ENCODE assay signal across 22 mouse cellular contexts in the genomic region with DNA sequence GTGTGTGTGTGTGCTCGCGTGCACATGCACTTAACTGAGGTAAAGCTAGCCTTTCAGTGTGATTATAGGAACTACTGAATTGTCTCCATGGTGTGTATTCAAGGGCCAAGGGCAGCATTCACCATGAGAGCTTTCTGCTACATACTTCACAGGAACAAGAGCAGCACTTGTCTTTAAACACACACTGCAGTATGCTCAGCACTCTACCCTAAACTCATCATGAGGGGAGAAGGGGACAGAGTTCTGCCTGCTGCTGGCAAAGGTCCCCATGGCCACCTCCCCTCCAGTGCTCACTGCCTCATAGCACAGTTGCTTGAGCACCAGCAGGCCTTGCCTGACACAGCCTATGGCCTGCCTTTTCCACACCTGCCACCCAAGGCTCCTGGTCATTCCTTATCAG.
DNase-seq lines count a peak whose midpoint lies in the region; ATAC-seq and TF ChIP-seq lines count a peak whose summit lies in the region.
"Had no signal": no experiment of that assay in that cellular context is flagged by ENCODE, and none has a peak within 500 bp of the region (broad histone marks: within the 10 kb centered on the region; RNA-seq: fewer than 3 reads in every experiment).

No protein-coding gene starts in this region.

- no peak for DNase-seq in heart, postnatal 4 days
- no peak for DNase-seq in kidney, postnatal 14 days
- peak; percentile 49 for DNase-seq in lung, adult 2 months
- DNase-seq in lung, postnatal 36 days = peak; percentile 43
- no peak for DNase-seq in adrenal gland, adult 8-10 months
- DNase-seq: cerebellum, adult 18-20 months; cerebellum, postnatal 25 days; forebrain, postnatal 0 days; gastrocnemius, postnatal 36 days; kidney, adult 11 months; kidney, postnatal 4 days; liver, embryonic 13.5 days; thymus, adult 18-20 months; thymus, postnatal 4 days had no signal

- no peaks in the 10 kb centered on the region for H3K9me3 ChIP-seq in heart, embryonic 12.5 days (replicated peaks)
- H3K9me3 ChIP-seq in kidney, embryonic 15.5 days (replicated peaks) = no peaks in the 10 kb centered on the region
- H3K9me3 ChIP-seq: forebrain, embryonic 10.5 days; hindbrain, embryonic 10.5 days; liver, embryonic 13.5 days; midbrain, embryonic 12.5 days; neural tube, embryonic 12.5 days had no signal

- ATAC-seq in heart, embryonic 12.5 days (ENCODE audit: insufficient number of reproducible peaks, low FRiP score) = no peak
- ATAC-seq in kidney, embryonic 15.5 days (replicated peaks; ENCODE audit: low FRiP score) = no peak
- ATAC-seq: forebrain, postnatal 0 days; hindbrain, postnatal 0 days had no signal

- WGBS in heart, embryonic 12.5 days = 95% methylated on average over 2 of the region's 2 CpGs
- 96% methylated on average over 2 of the region's 2 CpGs for WGBS in kidney, embryonic 15.5 days
- 70% methylated on average over 2 of the region's 2 CpGs for WGBS in lung, adult 2 months

- H3K4me1 ChIP-seq in heart, embryonic 12.5 days (replicated peaks) = peaks cover 43% of the 10 kb centered on the region
- H3K4me1 ChIP-seq in kidney, embryonic 15.5 days = peaks cover 36% of the 10 kb centered on the region
- peaks cover 3% of the 10 kb centered on the region; the same call in 1 of the 2 replicates for H3K4me1 ChIP-seq in lung, adult 2 months (ENCODE audit: control insufficient read depth, insufficient read depth, low read length)
- H3K4me1 ChIP-seq: liver, embryonic 13.5 days; midbrain, embryonic 12.5 days; neural tube, embryonic 12.5 days had no signal

- H3K27me3 ChIP-seq in heart, embryonic 12.5 days (replicated peaks) = no peaks in the 10 kb centered on the region
- no peaks in the 10 kb centered on the region for H3K27me3 ChIP-seq in kidney, embryonic 15.5 days
- H3K27me3 ChIP-seq: CH12.LX; liver, embryonic 13.5 days; midbrain, embryonic 12.5 days; neural tube, embryonic 12.5 days had no signal

- no peak overlapping the region for H3K4me2 ChIP-seq in heart, embryonic 12.5 days
- H3K4me2 ChIP-seq in kidney, embryonic 15.5 days = no peak overlapping the region
- H3K4me2 ChIP-seq: liver, embryonic 13.5 days; midbrain, embryonic 12.5 days; neural tube, embryonic 12.5 days had no signal

- H3K27ac ChIP-seq in heart, embryonic 12.5 days (ENCODE audit: poor library complexity, severe bottlenecking) = peak overlapping the region; percentile 61
- H3K27ac ChIP-seq in kidney, embryonic 15.5 days = peak overlapping the region; percentile 61
- H3K27ac ChIP-seq: hindbrain, embryonic 10.5 days; hindbrain, postnatal 0 days; liver, embryonic 13.5 days; midbrain, embryonic 12.5 days; neural tube, embryonic 12.5 days had no signal

- H3K4me3 ChIP-seq in heart, embryonic 12.5 days = no peak overlapping the region
- H3K4me3 ChIP-seq in kidney, embryonic 15.5 days (replicated peaks) = no peak overlapping the region
- no peak overlapping the region for H3K4me3 ChIP-seq in lung, adult 2 months (replicated peaks; ENCODE audit: extremely low read depth, low read depth, low read length)
- H3K4me3 ChIP-seq: forebrain, embryonic 10.5 days; hindbrain, embryonic 10.5 days; liver, embryonic 13.5 days; midbrain, embryonic 12.5 days; neural tube, embryonic 12.5 days had no signal

- no peaks in the 10 kb centered on the region for H3K36me3 ChIP-seq in heart, embryonic 12.5 days
- H3K36me3 ChIP-seq in kidney, embryonic 15.5 days = no peaks in the 10 kb centered on the region
- H3K36me3 ChIP-seq: forebrain, embryonic 10.5 days; hindbrain, embryonic 10.5 days; liver, embryonic 13.5 days; midbrain, embryonic 12.5 days; neural tube, embryonic 12.5 days had no signal

- TF ChIP-seq POLR2A in lung, adult 2 months (IDR thresholded peaks at IDR 0.05; ENCODE audit: borderline replicate concordance, extremely low read depth, low read depth, low read length) = no peak

- no peak overlapping the region for H3K9ac ChIP-seq in heart, embryonic 12.5 days
- no peak overlapping the region for H3K9ac ChIP-seq in kidney, embryonic 15.5 days
- H3K9ac ChIP-seq: forebrain, postnatal 0 days; liver, embryonic 13.5 days; midbrain, embryonic 12.5 days; neural tube, embryonic 12.5 days had no signal

- TF ChIP-seq CTCF in lung, adult 2 months (IDR thresholded peaks at IDR 0.05; ENCODE audit: insufficient read depth, low read length) = no peak

Comparison
In these comparisons a context has a peak if more than half of its experiments do, and no peak if none do; other contexts are left out.
1. DNase-seq: peak in lung, adult 2 months (single experiment) and lung, postnatal 36 days (single experiment); none in heart, postnatal 4 days (single experiment), kidney, postnatal 14 days (single experiment) and adrenal gland, adult 8-10 months (single experiment).